Mouse (Mus musculus) cerebellum, adult 2 months (tissue): ENCODE results near the gene Btbd3.

ENCODE experiments used
- CTCF ChIP-seq: fragments of 200-500 bp; IDR thresholded peaks from 2 replicates; pipeline ENCODE4 v1.5.1; 2011; ENCODE audit warnings: low read depth, mild to moderate bottlenecking, control low read depth, low read length, moderate library complexity, borderline replicate concordance; ENCODE audit not compliant: insufficient read depth
- POLR2A ChIP-seq: fragments of 200-500 bp; IDR thresholded peaks from 2 replicates; pipeline ENCODE4 v1.6.1; 2011; ENCODE audit warnings: low read length, control low read depth, borderline replicate concordance; ENCODE audit not compliant: insufficient read depth

DNA sequence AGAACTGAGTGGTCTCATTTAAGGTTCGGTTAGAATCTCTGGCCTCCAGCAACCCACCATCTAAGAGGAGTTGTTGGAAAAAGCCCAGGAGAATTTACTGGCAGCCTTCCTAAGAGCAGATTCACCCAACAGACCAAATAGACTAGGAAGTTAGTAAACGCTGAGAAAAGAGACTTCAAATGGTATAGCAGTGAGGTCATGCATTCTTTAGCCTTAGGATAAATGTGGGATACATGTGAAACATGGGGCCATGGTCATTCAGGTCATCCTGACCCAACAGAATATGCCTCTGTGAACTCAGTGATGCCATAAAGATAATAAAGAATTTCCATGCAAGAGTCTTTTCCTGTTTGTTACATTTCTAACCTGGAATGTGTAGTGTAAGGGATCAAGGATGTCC is 8.4 kb upstream of the Btbd3 start:
- TF ChIP-seq CTCF (no peak), POLR2A (no peak)
